Comparison of ENCODE assay signal across 8 mouse cellular contexts in genomic region chr16:11253898-11254722, GRCm38 (mm10). TPM values are rescaled to one million over a fixed set of nuclear protein-coding genes. Genes with fewer than 3 reads are reported as not detected.
DNase-seq lines count a peak whose midpoint lies in the region; ATAC-seq and TF ChIP-seq lines count a peak whose summit lies in the region.

Gene Gspt1 (minus strand): TSS chr16:11254325.

- TF ChIP-seq CTCF in bone marrow macrophage, adult 2 months (IDR thresholded peaks at IDR 0.05; ENCODE audit: low read depth, low read length): no peak
- no peak for TF ChIP-seq CTCF in embryonic fibroblast, embryonic 13.5 days (IDR thresholded peaks at IDR 0.05; ENCODE audit: borderline replicate concordance, insufficient read depth, low read length)

- peak; percentile 97 for ATAC-seq in kidney, embryonic 14.5 days (ENCODE audit: low FRiP score, low TSS enrichment)
- peak; percentile 98 for ATAC-seq in limb, embryonic 15.5 days (ENCODE audit: insufficient number of reproducible peaks, low FRiP score, low TSS enrichment, low read depth)

- no peaks in the 10 kb centered on the region for H3K9me3 ChIP-seq in kidney, embryonic 14.5 days (ENCODE audit: control insufficient read depth, low read length)
- no peaks in the 10 kb centered on the region for H3K9me3 ChIP-seq in limb, embryonic 15.5 days

- H3K27ac ChIP-seq in bone marrow macrophage, adult 2 months (ENCODE audit: insufficient read depth, low read depth, low read length): peak within 1 kb of the TSS; percentile 78
- H3K27ac ChIP-seq in embryonic fibroblast, embryonic 13.5 days (ENCODE audit: insufficient read depth, low read length): peak within 1 kb of the TSS; percentile 97
- peak within 1 kb of the TSS; percentile 96 for H3K27ac ChIP-seq in kidney, embryonic 14.5 days (ENCODE audit: low read depth, low read length)
- peak within 1 kb of the TSS; percentile 96 for H3K27ac ChIP-seq in limb, embryonic 15.5 days

- H3K27me3 ChIP-seq in kidney, embryonic 14.5 days (ENCODE audit: control insufficient read depth, insufficient read depth, low read length): no peaks in the 10 kb centered on the region
- no peaks in the 10 kb centered on the region for H3K27me3 ChIP-seq in limb, embryonic 15.5 days

- H3K4me1 ChIP-seq in bone marrow macrophage, adult 2 months (ENCODE audit: control insufficient read depth, insufficient read depth, low read length): 0 out of 2 replicates have a peak, but pooled peaks cover 6% of the 10 kb centered on the region
- no peaks in the 10 kb centered on the region for H3K4me1 ChIP-seq in embryonic fibroblast, embryonic 13.5 days (ENCODE audit: control insufficient read depth, insufficient read depth, low read length)
- peaks cover 11% of the 10 kb centered on the region for H3K4me1 ChIP-seq in kidney, embryonic 14.5 days (ENCODE audit: control insufficient read depth, insufficient read depth, low read length)
- H3K4me1 ChIP-seq in limb, embryonic 15.5 days: peaks cover 8% of the 10 kb centered on the region; the same call in 1 of the 2 replicates

- H3K4me3 ChIP-seq in bone marrow macrophage, adult 2 months (ENCODE audit: insufficient read depth, low read length): peak within 1 kb of the TSS; percentile 89
- H3K4me3 ChIP-seq in embryonic fibroblast, embryonic 13.5 days (ENCODE audit: insufficient read depth, low read length): peak within 1 kb of the TSS; percentile 93
- H3K4me3 ChIP-seq in kidney, embryonic 14.5 days (ENCODE audit: low read length): peak within 1 kb of the TSS; percentile 99
- peak within 1 kb of the TSS; percentile 100 for H3K4me3 ChIP-seq in limb, embryonic 15.5 days

- H3K36me3 ChIP-seq in kidney, embryonic 14.5 days (ENCODE audit: control insufficient read depth, insufficient read depth, low read length): peaks cover 3% of the 10 kb centered on the region; the same call in 1 of the 2 replicates
- peaks cover 3% of the 10 kb centered on the region; the same call in 1 of the 2 replicates for H3K36me3 ChIP-seq in limb, embryonic 15.5 days

- no peak for TF ChIP-seq POLR2A in bone marrow macrophage, adult 2 months (IDR thresholded peaks at IDR 0.05; ENCODE audit: borderline replicate concordance, low read depth, low read length)
- peak; percentile 95 for TF ChIP-seq POLR2A in embryonic fibroblast, embryonic 13.5 days (IDR thresholded peaks at IDR 0.05; ENCODE audit: low read depth, low read length)

- DNase-seq in A20 (ENCODE audit: low read depth, low spot score): peak; percentile 99
- DNase-seq in heart, adult 9 months (ENCODE audit: low spot score in 2 of 2): peak; percentile 99
- DNase-seq in monocyte, adult 2 months (ENCODE audit: low read depth in 1 of 2, low spot score in 2 of 2): peak; percentile 95 to 97
- DNase-seq in spleen, postnatal 36 days (ENCODE audit: low spot score in 2 of 2): peak; percentile 99

- H3K4me2 ChIP-seq in kidney, embryonic 14.5 days (replicated peaks; ENCODE audit: low read depth, low read length): peak within 1 kb of the TSS; percentile 78
- H3K4me2 ChIP-seq in limb, embryonic 15.5 days: peak within 1 kb of the TSS; percentile 68

- H3K9ac ChIP-seq in kidney, embryonic 14.5 days (ENCODE audit: low read depth, low read length): peak within 1 kb of the TSS; percentile 97
- H3K9ac ChIP-seq in limb, embryonic 15.5 days: peak within 1 kb of the TSS; percentile 93

- WGBS in kidney, embryonic 14.5 days: under 1% methylated on average over 74 of the region's 76 CpGs
- under 1% methylated on average over 70 of the region's 76 CpGs for WGBS in limb, embryonic 15.5 days

RNA-seq across cellular contexts. Expression of gene Gspt1, which starts in this region (rescaled TPM):
- polyA plus RNA-seq in bone marrow macrophage, adult 2 months (2012; ENCODE audit: insufficient read depth, insufficient read length, missing spikeins): 91.6 and 98.7 TPM in 2 replicates
- 241 and 246 TPM in 2 replicates for polyA plus RNA-seq in embryonic fibroblast, embryonic 13.5 days (2011; ENCODE audit: insufficient read length, low read depth, missing spikeins)
- 106 and 107 TPM in 2 replicates for polyA plus RNA-seq in kidney, embryonic 14.5 days (2014; fragmentation: Nextera tagmentation; extraction: Ambion mirVana)
- 60.8 and 75.5 TPM in 2 replicates for polyA plus RNA-seq in limb, embryonic 15.5 days (2015; fragmentation: Nextera tagmentation; extraction: Ambion mirVana)

Comparison
In these comparisons a context has a peak if more than half of its experiments do, and no peak if none do; other contexts are left out.
1. Peak in every context shown above with its lines: DNase-seq, ATAC-seq, H3K4me3 ChIP-seq and H3K27ac ChIP-seq.